Mouse (Mus musculus) right cerebral cortex, postnatal 36 days (tissue): ENCODE data around the gene Krt35.

Experiments used
- DNase-seq, 2 experiments: peaks; one replicate each; pipeline ENCODE4 v3.0.0; 2022; ENCODE audit warnings: low spot score in 2 of 2, mixed read lengths in 1 of 2

The Krt35 gene

DNA sequence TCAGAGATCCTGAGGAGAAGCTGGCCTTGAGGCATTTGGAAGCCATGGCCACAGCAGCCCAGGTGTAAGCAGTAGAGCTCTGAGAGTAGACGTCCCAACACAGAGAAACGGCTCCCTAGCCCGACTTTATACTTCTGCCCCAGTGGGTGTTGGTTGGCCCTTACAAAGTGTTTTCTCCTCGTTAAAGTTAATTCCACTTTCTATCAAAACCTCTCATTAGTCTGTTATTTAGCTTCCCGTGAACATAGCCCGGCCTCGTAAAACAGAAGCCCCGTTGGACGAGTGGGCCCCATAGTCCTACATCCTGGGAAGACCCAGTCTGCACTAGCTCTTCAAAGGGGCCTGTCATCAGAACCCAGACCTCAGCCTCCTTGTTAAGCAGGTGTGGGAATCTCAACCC lies at the start of gene Krt35:
TSS of gene Krt35 (minus strand) at position 101 of the 400 bp plus-strand sequence.
- DNase-seq = no peak

DNA sequence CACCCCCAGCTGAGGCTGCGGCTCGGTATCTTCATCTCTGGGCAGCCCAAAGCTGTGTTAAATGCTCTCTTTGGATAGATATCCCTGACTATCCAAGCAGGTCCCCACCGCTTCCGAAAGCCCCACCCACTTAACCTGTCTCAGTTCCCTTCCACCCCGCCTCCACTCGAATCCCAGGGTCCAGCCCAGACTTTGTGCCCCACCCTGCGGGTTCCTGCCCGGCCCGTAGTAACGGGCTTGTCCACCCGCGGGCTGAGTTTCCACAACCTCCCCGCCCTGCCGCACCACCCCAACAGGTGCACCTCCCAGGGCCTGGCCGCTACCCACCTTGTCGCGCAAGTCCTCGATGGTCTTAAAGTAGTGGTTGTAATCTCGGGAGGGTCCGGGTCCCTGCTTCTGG lies 49.1 kb upstream of the Krt35 start:
- no peak for DNase-seq

DNA sequence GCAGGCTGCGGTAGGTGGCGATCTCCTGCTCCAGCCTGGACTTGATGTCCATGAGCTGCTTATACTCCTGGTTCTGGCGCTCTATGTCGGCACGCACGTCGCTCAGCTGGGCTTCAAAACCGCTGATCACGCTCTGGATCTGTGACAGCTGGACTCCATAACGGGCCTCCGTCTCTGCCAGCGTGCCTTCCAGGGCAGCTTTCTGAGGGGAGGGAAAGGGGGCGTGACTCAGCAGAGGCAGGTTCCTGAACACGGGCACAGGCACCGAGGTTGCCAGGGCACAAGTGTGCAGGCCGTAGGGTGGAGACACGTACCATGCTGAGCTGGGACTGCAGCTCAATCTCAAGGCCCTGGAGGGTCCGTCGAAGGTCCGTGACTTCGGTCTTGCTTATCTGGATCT lies 44.9 kb upstream of the Krt35 start:
- no peak for DNase-seq

DNA sequence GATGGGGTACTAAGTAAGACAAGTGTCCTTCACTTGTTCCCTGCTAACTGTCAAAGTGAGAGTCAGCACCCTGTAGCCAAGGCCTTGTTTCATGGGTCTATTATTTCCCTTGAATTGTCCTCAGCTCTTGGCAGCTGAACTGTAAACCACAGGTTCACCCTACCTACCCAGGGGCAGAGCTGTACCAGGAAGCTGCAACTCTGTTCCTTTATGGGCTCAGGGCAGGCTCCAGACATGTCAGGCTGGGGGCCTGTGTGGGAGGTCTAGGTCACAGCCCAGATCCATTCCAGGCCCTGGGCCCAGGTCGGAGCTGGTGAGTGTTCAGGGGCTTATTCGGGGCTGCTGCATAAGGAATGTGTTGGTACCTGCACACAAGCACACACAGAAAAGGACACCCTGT lies 43.4 kb upstream of the Krt35 start:
- no peak for DNase-seq

DNA sequence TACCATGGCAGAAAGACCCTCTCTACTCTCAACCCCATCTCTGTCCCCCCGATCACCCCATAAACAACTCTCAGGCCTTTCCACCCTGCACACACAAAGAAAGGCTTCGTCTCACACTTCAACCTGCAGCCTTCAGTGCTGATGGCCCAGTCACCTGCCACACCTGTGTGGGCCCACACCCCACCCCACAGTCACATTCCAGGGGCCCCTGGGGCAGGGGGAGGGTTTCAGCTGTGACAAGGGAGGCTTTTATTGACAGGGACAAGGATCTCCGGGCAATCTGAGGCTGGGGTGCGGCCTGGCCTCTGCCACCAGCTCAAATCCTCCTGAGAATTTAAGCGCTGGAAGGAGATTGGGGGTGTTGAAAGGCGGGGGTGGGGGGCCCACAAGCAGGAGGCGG lies 42.8 kb upstream of the Krt35 start:
- DNase-seq = no peak

DNA sequence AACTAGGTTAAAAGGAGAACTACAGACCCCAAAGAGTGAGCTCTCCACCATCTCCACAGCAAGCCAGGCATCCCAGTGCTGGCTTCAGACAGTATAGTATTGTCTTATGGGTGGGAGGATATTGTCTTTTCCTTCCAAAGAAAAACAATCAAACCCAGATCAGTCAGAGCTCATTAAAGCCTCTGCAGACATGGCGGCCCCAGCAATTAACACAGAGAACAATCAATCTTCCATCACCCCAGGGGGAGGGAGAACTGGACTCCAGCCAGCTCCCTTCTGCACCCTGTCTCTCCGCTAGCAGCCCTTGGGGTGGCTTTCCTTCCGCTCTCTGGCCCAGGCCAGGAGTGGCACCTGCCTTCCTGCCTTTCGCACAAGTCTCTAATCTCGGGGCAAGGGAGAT lies 41.7 kb upstream of the Krt35 start:
- DNase-seq = no peak

DNA sequence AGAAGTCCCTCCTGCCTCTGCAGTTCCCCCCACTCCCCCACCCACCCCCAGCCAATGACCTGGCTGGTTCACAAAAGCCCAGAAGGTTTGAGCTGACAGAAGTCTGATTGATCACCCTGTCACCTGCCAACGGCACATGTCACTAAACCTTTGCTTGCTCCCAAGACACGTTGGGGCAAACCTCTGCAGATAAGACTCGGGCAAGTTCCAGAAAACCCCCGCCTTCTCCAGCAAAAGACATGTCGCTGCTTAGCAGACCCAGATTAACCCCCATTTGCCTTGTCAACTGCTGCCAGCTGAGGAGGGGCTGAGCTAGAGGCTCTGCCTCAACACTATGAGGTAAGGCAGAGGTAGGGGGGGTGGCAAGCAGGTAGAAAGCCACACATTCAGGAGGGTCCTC lies 40.5 kb upstream of the Krt35 start:
- no peak for DNase-seq

DNA sequence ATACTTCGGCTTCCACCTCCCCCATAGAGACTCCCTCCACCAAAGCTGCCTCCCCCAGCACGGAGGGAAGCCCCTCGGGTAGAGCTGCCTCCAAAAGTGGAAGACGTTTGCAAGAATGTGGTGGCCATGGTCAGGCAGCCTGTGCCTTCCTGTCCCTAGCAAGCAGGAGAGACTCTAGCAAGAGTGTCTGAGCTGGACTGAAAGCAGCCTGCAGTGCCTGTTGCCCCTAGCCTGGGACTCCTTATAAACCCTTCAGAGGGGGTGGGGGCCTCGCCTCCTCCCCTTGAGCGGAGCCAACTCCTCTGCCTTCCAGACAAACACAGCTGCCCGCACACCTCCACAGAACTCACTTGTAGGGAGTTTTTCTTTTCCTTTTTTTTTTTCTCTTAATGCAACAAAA lies 39.7 kb upstream of the Krt35 start, which contains the start of gene Krt15:
TSS of gene Krt15 (minus strand) at position 198 of the 400 bp plus-strand sequence.
- no peak for DNase-seq

DNA sequence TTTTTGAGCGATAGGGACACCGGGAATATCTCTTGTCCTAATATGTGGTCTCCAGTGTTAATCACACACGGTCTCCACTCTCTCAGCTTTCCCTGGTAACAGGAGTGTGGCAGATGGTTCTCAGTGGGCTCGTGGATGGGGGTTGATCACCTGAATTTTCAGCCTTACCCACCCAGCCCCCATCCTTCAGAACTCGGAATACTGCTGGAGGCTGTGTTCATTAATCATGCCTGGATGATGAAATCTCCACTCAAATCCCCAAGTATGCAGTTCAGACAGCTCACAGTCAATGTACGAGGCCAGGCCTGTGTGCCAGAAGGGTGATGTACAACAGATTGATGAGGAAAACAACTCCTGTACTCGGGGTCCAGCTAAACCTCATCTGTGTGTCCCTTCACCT lies 28.9 kb upstream of the Krt35 start:
- DNase-seq = no peak

DNA sequence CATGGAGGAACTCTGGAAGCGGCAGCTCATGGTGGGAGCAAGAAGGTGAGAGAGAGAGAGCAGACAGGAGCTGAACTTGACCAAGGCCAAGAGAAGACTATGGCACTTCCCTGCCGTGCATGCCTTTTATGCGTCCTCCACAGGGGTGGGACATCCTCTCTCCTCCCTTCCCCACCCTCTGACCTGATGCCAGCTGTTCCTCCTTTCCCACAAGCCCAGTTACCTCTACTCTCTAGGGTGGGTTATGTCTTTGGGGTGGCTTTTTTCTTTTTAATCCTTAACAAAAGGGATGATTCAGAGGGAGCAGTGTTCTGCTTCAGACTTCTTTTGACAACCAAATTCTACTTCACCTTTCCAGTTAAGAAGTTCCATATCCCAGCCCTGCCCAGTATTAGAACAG lies 25.4 kb upstream of the Krt35 start, which contains the start of gene Krt13:
TSS of gene Krt13 (minus strand) at position 101 of the 400 bp plus-strand sequence.
- DNase-seq = no peak

DNA sequence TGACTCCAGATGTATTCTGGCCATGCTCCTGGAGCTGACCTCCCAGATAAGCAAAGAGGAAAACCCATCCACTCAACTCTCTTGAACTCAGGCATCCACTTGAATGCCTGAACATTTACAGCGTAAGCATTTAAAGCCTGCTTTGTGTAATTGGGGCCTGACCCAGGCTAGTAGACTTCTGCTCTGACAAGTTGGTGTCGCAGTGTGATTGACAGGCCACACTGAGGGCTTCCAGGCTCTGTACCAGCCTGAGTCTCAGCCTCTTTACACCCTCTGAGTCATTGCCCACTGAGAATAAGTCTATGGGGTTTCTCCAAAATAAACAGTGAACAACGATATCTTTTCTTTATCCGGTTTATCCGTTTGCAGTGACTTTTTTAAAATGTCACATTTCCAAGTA lies 24.3 kb upstream of the Krt35 start:
- no peak for DNase-seq

DNA sequence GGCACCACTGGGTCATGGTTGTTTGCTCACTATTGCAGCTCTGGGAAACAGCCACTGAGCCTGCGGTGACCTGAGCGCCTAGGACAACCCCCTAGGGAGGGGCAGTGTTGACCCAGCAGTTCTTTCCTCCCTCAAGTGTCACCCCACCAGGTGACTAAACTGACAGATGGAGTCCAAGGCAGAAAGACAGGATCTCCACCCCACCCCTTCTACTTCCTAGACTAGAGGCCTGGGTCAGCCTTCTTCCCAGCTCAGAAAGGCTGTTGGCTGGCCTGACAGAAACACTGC lies 17.6 kb upstream of the Krt35 start:
- no peak for DNase-seq

DNA sequence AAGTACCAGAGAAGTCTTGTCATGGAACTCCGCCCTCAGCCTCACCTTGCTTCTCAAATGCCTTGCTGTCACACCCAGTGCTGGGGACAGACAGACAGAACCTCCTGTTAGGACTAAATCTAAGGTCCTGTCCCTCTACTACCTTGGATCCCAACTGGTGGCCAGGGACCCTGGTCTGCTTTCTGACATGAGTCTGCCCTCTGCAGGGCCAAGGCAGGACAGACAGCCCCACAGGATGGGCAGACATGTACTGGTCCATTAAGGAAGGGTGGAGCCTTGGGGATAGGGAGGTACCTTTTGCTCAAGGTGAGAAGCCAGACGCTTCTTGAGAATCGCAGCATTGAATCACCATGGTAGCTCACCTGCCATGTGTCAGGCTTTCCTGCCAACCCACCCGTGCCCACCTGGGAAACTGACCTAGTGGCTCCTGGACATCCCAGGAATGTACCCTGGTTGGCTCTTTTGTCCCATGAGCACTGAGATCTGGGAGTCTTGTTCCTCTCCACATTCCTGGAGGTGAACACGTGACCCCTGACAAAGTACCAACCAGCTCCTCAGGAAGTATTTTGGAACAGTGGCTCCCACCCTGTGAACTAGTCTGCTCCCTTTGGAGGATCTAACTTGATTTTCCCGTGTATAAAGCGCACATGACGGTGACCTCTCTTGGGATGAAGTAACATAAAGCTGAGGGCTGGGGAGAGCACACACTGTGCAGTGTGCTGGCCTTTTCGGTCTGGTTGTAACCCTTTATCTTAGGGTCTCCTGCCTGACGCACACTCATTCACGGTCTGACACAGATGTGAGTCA lies 17.1 kb upstream of the Krt35 start:
- DNase-seq = no peak

DNA sequence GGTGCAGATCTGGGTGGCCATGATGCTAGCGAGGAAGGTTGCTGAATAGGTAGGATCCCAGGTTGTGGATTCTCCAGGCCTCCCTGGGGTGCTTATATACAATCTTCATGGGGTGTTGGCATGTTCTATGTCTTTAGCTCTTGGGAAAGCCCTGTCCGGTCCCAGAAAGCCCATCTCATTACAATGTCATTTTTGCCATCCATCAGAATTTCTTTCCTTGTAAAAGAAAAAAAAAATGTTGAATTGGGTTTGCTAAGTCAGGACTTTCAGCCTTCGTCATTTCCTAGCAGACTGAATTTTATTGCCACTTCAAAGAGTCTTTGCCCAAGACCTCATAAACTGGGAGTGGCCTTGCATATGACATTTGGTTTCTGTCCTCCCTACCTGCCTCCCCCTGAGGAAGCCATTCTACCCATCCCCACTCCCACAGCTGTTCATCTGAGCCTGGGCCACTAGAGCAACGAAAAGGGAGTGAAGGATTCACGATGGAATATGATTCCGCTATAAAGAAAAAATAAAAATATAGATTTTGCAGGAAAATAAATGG lies 9.6 kb upstream of the Krt35 start, which contains the start of gene Krt36:
TSS of gene Krt36 (minus strand) at position 51 of the 547 bp plus-strand sequence.
- DNase-seq = no peak

DNA sequence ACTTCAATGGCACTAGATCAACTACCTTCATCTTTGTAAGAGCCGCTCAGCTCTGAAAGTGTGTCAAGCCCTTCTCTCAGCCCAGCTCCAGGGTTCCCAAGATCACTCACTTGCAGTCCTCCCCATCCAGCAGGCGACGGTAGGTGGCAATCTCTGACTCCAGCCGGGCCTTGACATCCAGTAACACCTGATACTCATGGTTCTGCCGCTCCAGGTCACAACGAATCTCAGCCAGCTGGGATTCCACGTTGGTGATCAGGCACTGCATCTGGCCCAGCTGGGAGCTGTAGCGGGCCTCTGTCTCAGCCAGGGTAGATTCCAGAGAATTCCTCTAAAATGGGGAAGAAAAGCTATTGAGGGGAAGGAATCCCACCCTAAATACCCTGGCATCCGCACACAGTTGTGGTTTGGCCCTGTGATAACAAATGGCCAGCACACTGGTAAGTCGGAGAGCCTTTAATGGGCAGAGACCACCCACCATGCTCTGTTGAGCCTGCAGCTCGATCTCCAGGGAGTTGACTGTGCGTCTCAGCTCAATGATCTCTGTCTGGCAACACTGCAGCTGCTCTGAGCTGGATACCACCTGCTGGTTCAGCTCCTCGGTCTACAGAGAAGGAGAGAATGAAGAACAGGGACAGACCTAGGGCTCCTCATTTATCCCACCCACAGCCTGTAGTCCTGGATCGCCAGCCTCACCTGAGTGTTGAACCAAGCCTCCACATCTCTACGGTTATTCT lies 6.8 kb upstream of the Krt35 start:
- DNase-seq = no peak

DNA sequence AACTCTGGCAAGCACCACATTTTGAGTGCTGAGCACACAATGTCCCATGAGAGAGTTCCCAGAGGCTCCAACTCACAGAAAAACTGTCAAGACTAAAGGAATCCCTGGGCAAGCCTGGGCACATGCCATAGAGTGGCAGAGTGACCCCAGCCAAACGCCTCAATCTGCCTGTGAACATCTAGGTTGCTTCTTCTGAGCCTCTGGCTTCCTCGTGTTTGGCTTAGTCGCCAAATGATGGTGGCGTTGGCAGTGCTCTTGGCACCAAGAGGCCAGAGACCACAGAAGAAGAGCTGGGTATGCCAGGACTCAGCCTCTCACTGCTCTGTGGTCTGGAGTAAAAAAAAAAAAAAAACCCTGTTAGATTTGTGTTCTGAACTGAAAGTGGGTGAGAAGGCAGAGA lies 4.3 kb upstream of the Krt35 start:
- no peak for DNase-seq

DNA sequence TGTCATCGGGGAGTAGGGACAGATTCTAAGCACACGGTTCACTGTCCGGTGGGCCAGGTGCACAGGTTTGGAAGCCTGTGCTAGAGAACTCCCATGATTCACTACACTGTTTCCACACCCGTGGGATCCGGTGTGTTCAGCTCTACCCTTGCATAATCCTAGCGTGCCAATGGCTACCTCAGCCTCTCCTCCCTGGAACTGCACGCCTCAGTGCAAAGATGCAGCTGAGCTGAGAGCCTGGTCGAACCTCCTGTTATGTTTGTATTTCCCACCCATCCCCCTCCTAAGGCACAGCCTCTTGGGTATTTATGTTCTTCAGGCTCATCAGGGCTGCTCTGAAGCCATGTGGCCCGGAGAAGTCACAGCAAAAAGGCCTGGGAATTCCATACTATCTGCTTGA lies 1.8 kb upstream of the Krt35 start:
- no peak for DNase-seq

DNA sequence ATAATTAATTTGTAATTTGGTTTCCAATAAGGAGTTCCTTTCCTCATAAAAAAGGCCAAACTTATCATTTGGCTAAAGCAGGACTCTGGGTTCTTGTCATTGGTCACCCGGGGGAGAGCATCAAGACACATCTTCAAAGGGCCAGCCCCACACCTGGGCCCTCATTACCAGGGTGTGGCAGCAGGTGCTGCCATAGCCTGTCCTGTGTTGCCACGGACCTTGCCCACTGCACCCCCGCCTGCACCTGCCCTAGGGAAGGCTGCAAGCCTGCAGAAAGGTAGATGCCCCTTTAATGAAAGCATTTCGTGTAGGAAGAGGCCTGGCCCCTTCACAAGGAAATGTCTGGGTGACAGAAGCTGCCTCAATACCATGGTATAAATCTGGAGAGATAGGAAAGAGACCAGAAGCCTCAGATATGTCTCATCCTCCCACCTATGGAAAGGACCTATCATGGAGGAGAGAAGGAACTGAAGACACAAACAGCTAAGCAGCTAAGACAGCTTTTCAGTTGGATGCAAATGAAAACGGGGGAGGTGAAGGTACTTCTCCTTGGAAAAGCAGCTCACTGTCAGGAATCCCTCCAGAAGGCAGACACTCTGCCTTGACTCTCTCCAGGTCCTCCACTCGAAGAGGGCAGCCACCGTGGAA lies 7.5 kb downstream of the Krt35 start:
- no peak for DNase-seq

DNA sequence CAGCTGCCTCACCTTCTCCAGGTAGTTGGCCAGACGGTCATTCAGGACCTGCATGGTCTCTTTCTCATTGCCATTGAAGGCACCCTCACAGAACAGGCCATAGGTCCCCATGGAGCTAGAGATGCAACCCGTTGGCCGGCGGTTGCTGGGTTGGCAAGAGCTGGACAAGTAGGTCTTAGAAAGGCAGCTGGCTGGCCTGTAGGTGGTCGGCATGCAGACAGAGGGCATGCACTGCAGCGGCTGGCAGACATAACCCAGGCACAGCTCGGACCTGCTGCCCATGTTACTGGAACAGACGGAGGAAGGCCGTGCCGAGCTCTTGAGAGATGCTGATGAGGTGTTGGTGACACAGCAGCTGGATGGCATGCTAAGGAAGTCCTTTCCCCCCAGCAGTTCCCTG lies 8.2 kb downstream of the Krt35 start, which contains the start of gene Krt32:
TSS of gene Krt32 (minus strand) at position 366 of the 400 bp plus-strand sequence.
- no peak for DNase-seq

DNA sequence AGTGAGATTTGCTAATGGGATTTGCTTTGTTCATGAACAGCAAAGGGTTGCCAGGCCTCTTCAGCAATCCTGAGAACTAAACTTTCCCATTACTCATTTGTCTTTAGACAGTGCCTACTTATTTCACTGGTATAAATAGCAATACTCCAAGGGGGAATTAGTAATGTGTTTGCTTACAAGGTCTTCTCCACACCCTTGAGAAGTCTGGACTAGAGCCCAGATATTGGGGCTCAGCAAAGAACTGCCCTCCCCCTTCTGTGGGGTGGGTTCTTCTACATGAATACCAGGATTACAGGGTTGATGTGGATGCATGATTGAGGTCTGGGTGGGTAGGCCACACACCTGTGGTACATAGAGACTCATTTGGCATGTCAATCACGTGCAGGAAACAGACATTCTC lies 22.2 kb downstream of the Krt35 start:
- no peak for DNase-seq

DNA sequence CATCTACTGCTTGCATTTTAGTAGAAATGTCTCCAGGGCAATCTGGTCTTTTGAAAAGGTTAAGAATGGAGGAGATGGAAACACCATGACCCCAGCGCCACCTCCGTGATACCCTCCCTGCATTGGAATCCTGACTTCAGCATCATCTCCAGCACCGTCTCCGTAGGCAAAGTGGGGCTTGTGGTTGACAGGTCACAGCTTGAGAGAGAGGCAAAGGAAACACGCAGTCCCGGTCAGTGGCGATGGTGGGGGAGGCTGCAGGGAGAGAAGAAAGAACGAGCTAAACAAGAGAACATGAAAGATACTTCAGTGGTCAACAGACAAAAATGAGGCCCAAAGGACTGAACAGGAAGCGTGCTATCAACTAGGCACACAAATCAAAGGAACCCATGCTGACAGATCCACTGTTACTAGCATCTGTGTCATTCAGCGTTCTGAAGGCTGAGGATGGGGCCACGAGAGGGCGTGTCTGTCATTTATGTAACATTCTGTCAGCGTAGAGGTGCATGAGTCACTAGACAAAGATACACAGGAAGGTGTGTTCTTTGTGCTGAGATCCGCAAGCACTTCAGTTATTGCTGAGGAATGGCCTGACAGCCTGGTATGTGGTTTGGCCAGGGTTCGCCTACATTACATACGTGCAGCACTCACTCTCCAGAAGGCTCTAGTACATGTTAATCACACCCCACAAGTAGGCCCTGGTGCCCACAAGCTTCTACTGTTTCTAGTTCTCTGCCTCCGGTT lies 28.6 kb downstream of the Krt35 start:
- DNase-seq = no peak
